Mouse (Mus musculus) erythroblast, embryonic 14.5 days (primary cell): Measurements from ENCODE around the gene Lrrc14b.

Experiments used
- GATA1 ChIP-seq: IDR thresholded peaks from 2 replicates; pipeline ENCODE4 v1.6.1; 2012; ENCODE audit warnings: low read length, inconsistent platforms, mixed read lengths
- TAL1 ChIP-seq: IDR thresholded peaks from 3 replicates; pipeline ENCODE4 v1.6.1; 2012; ENCODE audit warnings: low read length, inconsistent platforms, mixed read lengths

GRCm38 (mm10) chr13:74329321-74329720 lies 34.5 kb downstream of the Lrrc14b start:
- no peak for TF ChIP-seq GATA1
- TF ChIP-seq TAL1 = no peak
